ENCODE assay signal across 32 mouse cellular contexts in genomic region chr5:146699433-146700019, GRCm38 (mm10).
DNase-seq lines count a peak whose midpoint lies in the region; ATAC-seq lines count a peak whose summit lies in the region.
"Had no signal": no experiment of that assay in that cellular context is flagged by ENCODE, and none has a peak within 500 bp of the region (broad histone marks: within the 10 kb centered on the region; RNA-seq: fewer than 3 reads in every experiment).

No protein-coding gene starts in this region.

- no peak for ATAC-seq in kidney, embryonic 15.5 days (replicated peaks; ENCODE audit: low FRiP score)
- peak; percentile 49 for ATAC-seq in granulocyte monocyte progenitor cell, adult 5-6 weeks (replicated peaks; ENCODE audit: poor library complexity, severe bottlenecking)
- peak; percentile 10; the same call in 1 of the 2 replicates for ATAC-seq in megakaryocyte, adult 5-6 weeks (ENCODE audit: poor library complexity, severe bottlenecking)
- ATAC-seq: forebrain, embryonic 15.5 days; intestine, embryonic 16.5 days; midbrain, embryonic 16.5 days had no signal

- 84% methylated on average over 4 of the region's 4 CpGs for WGBS in kidney, embryonic 15.5 days

- no peaks in the 10 kb centered on the region for H3K36me3 ChIP-seq in kidney, embryonic 15.5 days
- H3K36me3 ChIP-seq: embryonic facial prominence, embryonic 13.5 days; forebrain, embryonic 10.5 days; forebrain, embryonic 15.5 days; G1E; heart, embryonic 12.5 days; hindbrain, embryonic 13.5 days had no signal

- 0 out of 2 replicates have a peak overlapping the region, but pooled peaks have one; percentile 8 for H3K27ac ChIP-seq in kidney, embryonic 15.5 days
- H3K27ac ChIP-seq: embryonic facial prominence, embryonic 13.5 days; forebrain, embryonic 10.5 days; forebrain, embryonic 15.5 days; heart, adult 2 months; hindbrain, embryonic 13.5 days; layer of hippocampus, adult 2 months; macrophage had no signal

- no peak overlapping the region for H3K9ac ChIP-seq in kidney, embryonic 15.5 days
- H3K9ac ChIP-seq: embryonic facial prominence, embryonic 13.5 days; forebrain, embryonic 15.5 days; heart, embryonic 12.5 days; hindbrain, embryonic 13.5 days had no signal

- H3K4me1 ChIP-seq in kidney, embryonic 15.5 days, result peaks cover 24% of the 10 kb centered on the region
- H3K4me1 ChIP-seq: forebrain, embryonic 15.5 days; hindbrain, embryonic 13.5 days had no signal

- H3K4me3 ChIP-seq in kidney, embryonic 15.5 days (replicated peaks), result no peak overlapping the region
- H3K4me3 ChIP-seq: embryonic facial prominence, embryonic 13.5 days; forebrain, embryonic 10.5 days; forebrain, embryonic 15.5 days; heart, adult 2 months; heart, embryonic 12.5 days; hindbrain, embryonic 13.5 days; layer of hippocampus, adult 2 months had no signal

- no peak overlapping the region for H3K4me2 ChIP-seq in kidney, embryonic 15.5 days
- H3K4me2 ChIP-seq: embryonic facial prominence, embryonic 13.5 days; forebrain, embryonic 15.5 days; heart, embryonic 12.5 days; hindbrain, embryonic 13.5 days; midbrain, embryonic 11.5 days had no signal

- DNase-seq in kidney, adult 8-10 months, result no peak
- peak; percentile 45 for DNase-seq in 416B (ENCODE audit: low read depth)
- DNase-seq in adrenal gland, adult (ENCODE audit: inconsistent age in 2 of 2, low spot score in 1 of 2), result no peak
- DNase-seq in gastrocnemius, postnatal 4 days (ENCODE audit: low spot score in 2 of 2), result no peak
- no peak for DNase-seq in kidney, postnatal 4 days
- DNase-seq: adrenal gland, postnatal 14 days; cerebellum, adult 11-12 months; cerebellum, postnatal 10 days; gastrocnemius, postnatal 25 days; heart, adult 2 months; heart, postnatal 4 days; kidney, adult 9 months; kidney, postnatal 14 days; left cerebral cortex, postnatal 4 days; lung, postnatal 10 days; right cerebral cortex, postnatal 25 days; spleen, adult 18-20 months; thymus, postnatal 36 days had no signal

- H3K27me3 ChIP-seq in kidney, embryonic 15.5 days, result no peaks in the 10 kb centered on the region
- H3K27me3 ChIP-seq: embryonic facial prominence, embryonic 13.5 days; forebrain, embryonic 15.5 days; heart, embryonic 12.5 days had no signal

- no peaks in the 10 kb centered on the region for H3K9me3 ChIP-seq in kidney, embryonic 15.5 days (replicated peaks)
- H3K9me3 ChIP-seq: embryonic facial prominence, embryonic 13.5 days; forebrain, embryonic 10.5 days; forebrain, embryonic 15.5 days; hindbrain, embryonic 13.5 days had no signal
